Mouse (Mus musculus) WW6 (cell line): ENCODE measurements around the gene Acap3.

Experiments used
- DNase-seq: peaks from one replicate; pipeline ENCODE4 v3.0.0-alpha.2; 2013; ENCODE audit warnings: low read depth, low spot score

The Acap3 gene

GRCm38 (mm10) chr4:155886330-155886729 lies 5.3 kb upstream of the Acap3 start:
- no peak for DNase-seq

- no peak for DNase-seq
These were observed 3.9 kb upstream of the Acap3 start for GRCm38 (mm10) chr4:155887674-155888073.

- no peak for DNase-seq
These were observed 3.4 kb upstream of the Acap3 start for GRCm38 (mm10) chr4:155888181-155888580.

- no peak for DNase-seq
These were observed 2.3 kb upstream of the Acap3 start for GRCm38 (mm10) chr4:155889316-155889715.

- no peak for DNase-seq
These were observed 581 bp upstream of the Acap3 start for GRCm38 (mm10) chr4:155891011-155891471.

- DNase-seq = no peak
These were observed 395 bp downstream of the Acap3 start for GRCm38 (mm10) chr4:155892017-155892416.

- DNase-seq = no peak
These were observed 1.0 kb downstream of the Acap3 start for GRCm38 (mm10) chr4:155892438-155893211.

GRCm38 (mm10) chr4:155893212-155893690 lies 1.6 kb downstream of the Acap3 start:
- DNase-seq = no peak

- DNase-seq = no peak
These were observed 2.8 kb downstream of the Acap3 start for GRCm38 (mm10) chr4:155894311-155894881.

GRCm38 (mm10) chr4:155895216-155895615 lies 3.6 kb downstream of the Acap3 start:
- no peak for DNase-seq

GRCm38 (mm10) chr4:155895826-155896225 lies 4.2 kb downstream of the Acap3 start:
- DNase-seq = no peak

GRCm38 (mm10) chr4:155896461-155896860 lies 4.8 kb downstream of the Acap3 start:
- no peak for DNase-seq

GRCm38 (mm10) chr4:155898318-155898717 lies 6.7 kb downstream of the Acap3 start:
- DNase-seq = no peak

GRCm38 (mm10) chr4:155899355-155899754 lies 7.7 kb downstream of the Acap3 start:
- no peak for DNase-seq

GRCm38 (mm10) chr4:155901205-155901604 lies 9.6 kb downstream of the Acap3 start:
- no peak for DNase-seq

GRCm38 (mm10) chr4:155903246-155903645 lies 11.6 kb downstream of the Acap3 start:
- DNase-seq = no peak

- DNase-seq = no peak
These were observed 12.9 kb downstream of the Acap3 start for GRCm38 (mm10) chr4:155904318-155905102.

GRCm38 (mm10) chr4:155905634-155906033 lies 14.0 kb downstream of the Acap3 start:
- DNase-seq = no peak

GRCm38 (mm10) chr4:155906125-155906524 lies 14.5 kb downstream of the Acap3 start:
- no peak for DNase-seq

GRCm38 (mm10) chr4:155907003-155907402 lies 15.4 kb downstream of the Acap3 start:
- DNase-seq = no peak

- no peak for DNase-seq
These were observed 16.7 kb downstream of the Acap3 start for GRCm38 (mm10) chr4:155908281-155908680.

GRCm38 (mm10) chr4:155908751-155909150 lies 17.1 kb downstream of the Acap3 start:
- no peak for DNase-seq
